Mouse (Mus musculus) intestine, embryonic 15.5 days (tissue): ENCODE measurements around the gene AC170998.1. TPM values are rescaled to one million over a fixed set of nuclear protein-coding genes. Genes with fewer than 3 reads are reported as not detected.

Experiments
- ATAC-seq: fragments of 200-750 bp; cut with Nextera tagmentation; 2 replicates; pipeline ENCODE4 v1.8.0; 2017; ENCODE audit warnings: moderate TSS enrichment, moderate library complexity
- H3K27ac ChIP-seq: fragments of 300-500 bp; sonication (generic); 2 replicates; pipeline ENCODE4 v1.5.1; 2015; ENCODE audit warnings: mild to moderate bottlenecking, inconsistent platforms
- H3K27me3 ChIP-seq: fragments of 300-500 bp; sonication (generic); replicated peaks from 2 replicates; pipeline ENCODE4 v1.6.1; 2015; ENCODE audit warnings: inconsistent platforms
- H3K36me3 ChIP-seq: fragments of 300-500 bp; sonication (generic); 2 replicates; pipeline ENCODE4 v1.6.1; 2015; ENCODE audit warnings: inconsistent platforms
- H3K4me1 ChIP-seq: fragments of 300-500 bp; sonication (generic); replicated peaks from 2 replicates; pipeline ENCODE4 v1.6.1; 2015; ENCODE audit warnings: inconsistent platforms
- H3K4me2 ChIP-seq: fragments of 300-500 bp; sonication (generic); replicated peaks from 2 replicates; pipeline ENCODE4 v1.6.1; 2015; ENCODE audit warnings: mild to moderate bottlenecking, inconsistent platforms
- H3K4me3 ChIP-seq: fragments of 300-500 bp; sonication (generic); replicated peaks from 2 replicates; pipeline ENCODE4 v1.5.1; 2015; ENCODE audit warnings: inconsistent platforms
- H3K9ac ChIP-seq: fragments of 300-500 bp; sonication (generic); 2 replicates; pipeline ENCODE4 v1.6.1; 2015; ENCODE audit warnings: inconsistent platforms
- H3K9me3 ChIP-seq: fragments of 300-500 bp; sonication (generic); 2 replicates; pipeline ENCODE4 v1.6.1; 2016; ENCODE audit warnings: inconsistent platforms
- WGBS: fragments of 180-500 bp; shearing (Covaris S2); methylation state at CpG from one replicate; pipeline ENCODE4 v1.1.7; 2015; 5-methylcytosine and 5-hydroxymethylcytosine counted together
- polyA plus RNA-seq: library from polyadenylated mRNA; unstranded; fragments of >200 nt; fragmentation: Nextera tagmentation; extraction: Ambion mirVana; gene quantifications from 2 replicates; pipeline ENCODE4 v1.2.1, GENCODE M21; 2015

AC170998.1 gene
- polyA plus RNA-seq, 1 experiment from 2014 or later, result 2.1 TPM

GRCm38 (mm10) chr17:28743145-28743866 is 17.4 kb downstream of the AC170998.1 start:
- Histone ChIP-seq H3K4me3 (no peak overlapping the region), H3K4me1 (no peaks in the 10 kb centered on the region), H3K27me3 (no peaks in the 10 kb centered on the region), H3K9ac (no peak overlapping the region), H3K9me3 (no peaks in the 10 kb centered on the region), H3K36me3 (peaks cover 40% of the 10 kb centered on the region), H3K27ac (no peak overlapping the region), H3K4me2 (no peak overlapping the region)
- WGBS, result 95% methylated on average over 11 of the region's 11 CpGs
- no peak for ATAC-seq

GRCm38 (mm10) chr17:28743916-28744315 is 18.0 kb downstream of the AC170998.1 start:
- Histone ChIP-seq H3K4me2 (no peak overlapping the region), H3K36me3 (peaks cover 40% of the 10 kb centered on the region), H3K9ac (no peak overlapping the region), H3K4me1 (no peaks in the 10 kb centered on the region), H3K4me3 (no peak overlapping the region), H3K27ac (no peak overlapping the region), H3K27me3 (no peaks in the 10 kb centered on the region), H3K9me3 (no peaks in the 10 kb centered on the region)
- ATAC-seq, result no peak
- WGBS, result 93% methylated on average over 9 of the region's 9 CpGs

GRCm38 (mm10) chr17:28745773-28746172 is 19.9 kb downstream of the AC170998.1 start:
- Histone ChIP-seq H3K36me3 (peaks cover 40% of the 10 kb centered on the region), H3K4me2 (no peak overlapping the region), H3K4me1 (no peaks in the 10 kb centered on the region), H3K27ac (no peak overlapping the region; the same call in 1 of the 2 replicates), H3K9me3 (no peaks in the 10 kb centered on the region), H3K9ac (no peak overlapping the region), H3K4me3 (no peak overlapping the region), H3K27me3 (no peaks in the 10 kb centered on the region)
- ATAC-seq, result no peak
- WGBS, result 66% methylated on average over 6 of the region's 6 CpGs

- no peak overlapping the region for H3K27ac ChIP-seq
- H3K4me3 ChIP-seq, result no peak overlapping the region
- no peak for ATAC-seq
- H3K36me3 ChIP-seq, result peaks cover 32% of the 10 kb centered on the region
- H3K4me2 ChIP-seq, result no peak overlapping the region
- no peaks in the 10 kb centered on the region for H3K9me3 ChIP-seq
- no peaks in the 10 kb centered on the region for H3K27me3 ChIP-seq
- no peak overlapping the region for H3K9ac ChIP-seq
- WGBS, result 91% methylated on average over 4 of the region's 4 CpGs
- no peaks in the 10 kb centered on the region for H3K4me1 ChIP-seq
Observed at GRCm38 (mm10) chr17:28748001-28748400, 22.1 kb downstream of the AC170998.1 start.

- peaks cover 15% of the 10 kb centered on the region for H3K36me3 ChIP-seq
- H3K27me3 ChIP-seq, result no peaks in the 10 kb centered on the region
- no peaks in the 10 kb centered on the region for H3K4me1 ChIP-seq
- H3K27ac ChIP-seq, result no peak overlapping the region
- H3K9ac ChIP-seq, result no peak overlapping the region
- 75% methylated on average over 6 of the region's 6 CpGs for WGBS
- H3K9me3 ChIP-seq, result no peaks in the 10 kb centered on the region
- no peak overlapping the region for H3K4me3 ChIP-seq
- H3K4me2 ChIP-seq, result no peak overlapping the region
- no peak for ATAC-seq
Observed at GRCm38 (mm10) chr17:28750580-28750979, 24.7 kb downstream of the AC170998.1 start.

GRCm38 (mm10) chr17:28756447-28756846 is 30.6 kb downstream of the AC170998.1 start:
- Histone ChIP-seq H3K9me3 (no peaks in the 10 kb centered on the region), H3K36me3 (no peaks in the 10 kb centered on the region), H3K4me2 (no peak overlapping the region), H3K4me1 (no peaks in the 10 kb centered on the region), H3K4me3 (no peak overlapping the region), H3K27me3 (no peaks in the 10 kb centered on the region), H3K27ac (no peak overlapping the region), H3K9ac (no peak overlapping the region)
- ATAC-seq, result no peak
- WGBS, result 61% methylated on average over 5 of the region's 5 CpGs

- no peak for ATAC-seq
- H3K27ac ChIP-seq, result no peak overlapping the region
- H3K27me3 ChIP-seq, result no peaks in the 10 kb centered on the region
- H3K36me3 ChIP-seq, result no peaks in the 10 kb centered on the region
- no peak overlapping the region for H3K4me3 ChIP-seq
- no peak overlapping the region for H3K9ac ChIP-seq
- H3K4me2 ChIP-seq, result no peak overlapping the region
- WGBS, result 78% methylated on average over 2 of the region's 2 CpGs
- H3K4me1 ChIP-seq, result no peaks in the 10 kb centered on the region
- no peaks in the 10 kb centered on the region for H3K9me3 ChIP-seq
Observed at GRCm38 (mm10) chr17:28757470-28757869, 31.6 kb downstream of the AC170998.1 start.

- H3K36me3 ChIP-seq, result no peaks in the 10 kb centered on the region
- no peaks in the 10 kb centered on the region for H3K27me3 ChIP-seq
- no peak overlapping the region for H3K9ac ChIP-seq
- no peaks in the 10 kb centered on the region for H3K9me3 ChIP-seq
- H3K4me1 ChIP-seq, result no peaks in the 10 kb centered on the region
- no peak overlapping the region for H3K27ac ChIP-seq
- WGBS, result 55% methylated on average over 8 of the region's 8 CpGs
- no peak overlapping the region for H3K4me2 ChIP-seq
- no peak overlapping the region for H3K4me3 ChIP-seq
- ATAC-seq, result no peak
Observed at GRCm38 (mm10) chr17:28760736-28761312, 34.9 kb downstream of the AC170998.1 start.

- H3K9ac ChIP-seq, result no peak overlapping the region
- 9% methylated on average over 3 of the region's 3 CpGs for WGBS
- H3K27me3 ChIP-seq, result no peaks in the 10 kb centered on the region
- no peaks in the 10 kb centered on the region for H3K4me1 ChIP-seq
- peak; percentile 59 for ATAC-seq
- no peak overlapping the region for H3K4me3 ChIP-seq
- no peak overlapping the region for H3K27ac ChIP-seq
- H3K9me3 ChIP-seq, result no peaks in the 10 kb centered on the region
- no peak overlapping the region for H3K4me2 ChIP-seq
- H3K36me3 ChIP-seq, result no peaks in the 10 kb centered on the region
Observed at GRCm38 (mm10) chr17:28761871-28762270, 36.0 kb downstream of the AC170998.1 start.

- peaks cover 14% of the 10 kb centered on the region for H3K4me1 ChIP-seq
- H3K4me3 ChIP-seq, result no peak overlapping the region
- H3K9me3 ChIP-seq, result no peaks in the 10 kb centered on the region
- no peak overlapping the region for H3K9ac ChIP-seq
- no peak overlapping the region for H3K4me2 ChIP-seq
- H3K36me3 ChIP-seq, result no peaks in the 10 kb centered on the region
- ATAC-seq, result no peak
- no peak overlapping the region for H3K27ac ChIP-seq
- WGBS, result 37% methylated on average over 3 of the region's 3 CpGs
- H3K27me3 ChIP-seq, result no peaks in the 10 kb centered on the region
Observed at GRCm38 (mm10) chr17:28766203-28766602, 40.3 kb downstream of the AC170998.1 start.

GRCm38 (mm10) chr17:28766781-28767515 is 41.1 kb downstream of the AC170998.1 start:
- Histone ChIP-seq H3K36me3 (no peaks in the 10 kb centered on the region), H3K27ac (no peak overlapping the region), H3K4me1 (peaks cover 14% of the 10 kb centered on the region), H3K4me2 (no peak overlapping the region), H3K27me3 (no peaks in the 10 kb centered on the region), H3K9me3 (no peaks in the 10 kb centered on the region), H3K4me3 (no peak overlapping the region), H3K9ac (no peak overlapping the region)
- 75% methylated on average over 11 of the region's 11 CpGs for WGBS
- ATAC-seq, result no peak

- Histone ChIP-seq H3K9me3 (no peaks in the 10 kb centered on the region), H3K9ac (peak within 1 kb of the TSS; percentile 65), H3K27me3 (no peaks in the 10 kb centered on the region), H3K4me2 (peak within 1 kb of the TSS; percentile 92), H3K4me1 (peaks cover 14% of the 10 kb centered on the region), H3K27ac (peak within 1 kb of the TSS; percentile 85), H3K4me3 (peak within 1 kb of the TSS; percentile 60), H3K36me3 (peaks cover 4% of the 10 kb centered on the region)
- WGBS, result under 1% methylated on average over 36 of the region's 58 CpGs
- ATAC-seq, result peak; percentile 83
Observed at GRCm38 (mm10) chr17:28769121-28769874, 43.4 kb downstream of the AC170998.1 start, which contains the start of gene Mapk13. Gene Mapk13 (plus strand): TSS chr17:28769297.
